Mouse (Mus musculus) brain, adult 2 months (tissue): ENCODE data around the gene Ankrd13d.
"Not testable (repeated sequence)": the region's sequence is repeated elsewhere in the genome, so short reads cannot be mapped to it uniquely, and the experiment has no call there.

ENCODE experiments used
- DNase-seq: peaks from one replicate; pipeline ENCODE4 v3.0.0; 2011; ENCODE audit warnings: low read depth, low spot score

Ankrd13d gene

GRCm38 (mm10) chr19:4264171-4264780, 18.7 kb downstream of the Ankrd13d start:
- no peak for DNase-seq

GRCm38 (mm10) chr19:4263702-4264101, 19.2 kb downstream of the Ankrd13d start:
- peak; percentile 54 for DNase-seq

DNA sequence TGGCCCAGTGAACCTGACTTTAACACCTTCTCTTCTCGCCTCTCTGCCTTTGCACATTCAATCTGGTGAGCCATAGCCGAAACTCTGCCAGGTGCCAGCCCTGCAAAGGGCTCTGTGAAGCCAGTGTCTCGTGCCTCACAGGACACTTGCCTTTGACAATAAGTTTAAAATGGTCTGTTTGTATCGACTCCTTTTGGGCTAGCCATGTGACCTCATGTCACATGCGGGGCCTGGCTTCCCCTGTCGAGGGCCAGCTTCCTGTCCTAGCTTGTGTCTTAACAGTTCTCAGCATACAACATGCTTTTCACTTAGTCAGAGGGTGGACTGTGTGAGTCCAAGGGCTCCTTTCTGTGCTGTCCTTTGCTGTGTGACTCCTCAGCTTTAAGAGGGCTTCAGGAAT, 20.2 kb downstream of the Ankrd13d start:
- DNase-seq = no peak

DNA sequence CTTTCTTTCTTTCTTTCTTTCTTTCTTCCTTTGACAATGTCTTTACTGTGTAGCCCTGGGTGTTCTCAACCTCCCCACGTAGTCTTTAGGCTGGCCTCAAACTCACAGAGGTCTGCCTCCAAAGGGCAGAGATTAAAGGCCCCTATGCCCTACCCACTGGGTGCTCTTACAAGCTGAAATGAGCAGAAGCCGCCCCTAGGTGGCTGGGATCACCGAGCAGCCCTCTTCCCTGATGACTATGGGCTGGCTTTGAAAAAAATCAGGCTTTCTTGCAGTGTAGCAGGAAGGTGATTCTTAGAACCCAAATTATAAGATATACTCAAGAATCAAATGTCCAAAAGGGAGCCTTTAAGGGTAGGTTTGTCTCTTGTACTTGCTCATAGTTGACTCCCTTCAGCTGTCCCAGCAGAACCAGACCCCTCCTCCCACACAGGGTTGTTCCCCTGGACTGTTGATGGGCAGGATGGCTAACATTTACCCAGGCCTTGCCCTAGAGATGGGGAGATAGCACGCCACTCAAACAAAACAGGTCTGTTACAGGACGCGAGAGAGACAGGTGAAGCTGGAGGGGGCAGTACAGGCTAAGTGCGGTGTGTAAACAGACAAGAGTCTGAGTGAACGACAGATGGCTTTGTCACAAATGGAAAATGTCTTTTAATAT, 21.8 kb downstream of the Ankrd13d start:
- no peak for DNase-seq

GRCm38 (mm10) chr19:4257897-4258252, 25.1 kb downstream of the Ankrd13d start:
- DNase-seq = no peak

GRCm38 (mm10) chr19:4257216-4257896, 25.6 kb downstream of the Ankrd13d start:
- peak; percentile 98 for DNase-seq

GRCm38 (mm10) chr19:4255583-4256162, 27.3 kb downstream of the Ankrd13d start:
- DNase-seq = no peak

DNA sequence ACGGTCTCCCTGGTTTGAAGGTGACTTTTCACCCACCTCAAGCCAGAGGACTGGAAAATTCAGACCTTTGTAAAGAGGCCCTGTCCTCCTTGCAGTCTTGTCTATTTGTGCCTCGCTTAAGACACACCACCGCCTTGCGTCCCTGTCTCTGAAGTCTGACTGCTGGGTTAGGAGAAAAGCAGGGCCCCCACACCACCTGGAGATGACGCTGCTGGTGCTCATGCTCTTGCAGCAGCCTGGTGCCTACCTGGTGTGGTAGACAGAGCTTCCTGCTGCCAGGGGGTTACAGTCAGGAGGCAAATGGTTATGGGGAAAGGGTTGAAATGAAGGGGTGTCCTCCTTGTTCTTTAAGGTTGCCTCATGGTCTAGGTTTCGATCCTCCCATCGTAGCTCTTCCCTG, 28.7 kb downstream of the Ankrd13d start:
- no peak for DNase-seq

DNA sequence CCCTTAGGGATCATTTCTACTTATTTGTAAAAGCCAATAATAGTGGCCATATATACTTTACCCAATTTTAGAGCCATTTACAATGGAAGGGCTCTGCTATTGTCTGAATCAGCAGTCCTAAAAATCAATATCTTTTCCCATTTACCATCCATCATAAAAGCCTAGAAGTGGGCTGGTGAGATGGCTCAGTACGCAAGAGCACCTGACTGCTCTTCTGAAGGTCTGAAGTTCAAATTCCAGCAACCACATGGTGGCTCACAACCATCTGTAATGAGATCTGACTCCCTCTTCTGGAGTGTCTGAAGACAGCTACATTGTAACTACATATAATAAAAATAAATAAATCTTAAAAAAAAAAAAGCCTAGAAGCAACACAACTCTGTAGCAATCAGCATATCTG, 34.3 kb downstream of the Ankrd13d start:
- DNase-seq = not testable (repeated sequence)

DNA sequence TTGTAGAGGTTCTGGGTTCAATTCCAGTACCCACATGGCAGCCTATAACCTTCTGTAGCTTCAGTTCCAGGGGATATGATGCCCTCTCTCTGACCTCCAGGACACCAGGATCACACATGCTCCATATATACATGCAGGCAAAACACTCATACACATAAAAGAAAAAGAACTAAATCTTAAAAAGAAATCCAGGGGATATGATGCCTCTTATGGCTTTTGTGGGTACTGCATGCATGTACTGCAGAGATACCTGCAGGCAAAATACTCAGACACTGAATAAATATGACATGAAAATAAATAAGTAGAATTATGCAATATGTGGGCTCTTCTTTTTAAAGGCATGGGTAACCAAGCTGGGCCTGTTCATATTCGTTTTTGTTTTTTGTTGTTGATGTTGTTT, 35.9 kb downstream of the Ankrd13d start:
- no peak for DNase-seq

- DNase-seq = no peak
Measured at GRCm38 (mm10) chr19:4244775-4245174, 38.2 kb downstream of the Ankrd13d start.

GRCm38 (mm10) chr19:4242416-4242815, 40.5 kb downstream of the Ankrd13d start:
- no peak for DNase-seq

- DNase-seq = no peak
Measured at GRCm38 (mm10) chr19:4240247-4240668, 42.7 kb downstream of the Ankrd13d start.

- DNase-seq = peak; percentile 44
Measured at GRCm38 (mm10) chr19:4234548-4234947, 48.4 kb downstream of the Ankrd13d start.

DNA sequence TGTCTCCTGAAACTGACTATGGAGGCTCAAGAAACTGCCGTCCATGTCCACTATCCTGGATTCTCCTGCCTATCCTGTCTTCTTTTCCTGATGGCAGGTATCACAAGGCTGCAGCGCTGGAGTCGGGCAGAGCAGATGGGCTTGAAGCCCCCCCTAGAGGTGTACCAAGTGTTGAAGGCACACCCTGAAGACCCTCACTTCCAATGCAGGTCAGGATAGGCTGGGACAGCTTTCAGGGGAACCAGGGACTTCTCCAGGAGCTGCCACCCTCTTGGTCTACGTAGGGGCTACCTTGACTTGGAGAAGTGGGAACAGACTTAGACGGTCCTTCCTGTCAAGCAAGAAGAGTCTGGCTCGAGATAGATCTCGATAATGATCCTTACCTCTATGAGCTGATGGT, 50.3 kb downstream of the Ankrd13d start:
- DNase-seq = no peak

- DNase-seq = peak; percentile 83
Measured at GRCm38 (mm10) chr19:4232186-4232572, 50.8 kb downstream of the Ankrd13d start.

DNA sequence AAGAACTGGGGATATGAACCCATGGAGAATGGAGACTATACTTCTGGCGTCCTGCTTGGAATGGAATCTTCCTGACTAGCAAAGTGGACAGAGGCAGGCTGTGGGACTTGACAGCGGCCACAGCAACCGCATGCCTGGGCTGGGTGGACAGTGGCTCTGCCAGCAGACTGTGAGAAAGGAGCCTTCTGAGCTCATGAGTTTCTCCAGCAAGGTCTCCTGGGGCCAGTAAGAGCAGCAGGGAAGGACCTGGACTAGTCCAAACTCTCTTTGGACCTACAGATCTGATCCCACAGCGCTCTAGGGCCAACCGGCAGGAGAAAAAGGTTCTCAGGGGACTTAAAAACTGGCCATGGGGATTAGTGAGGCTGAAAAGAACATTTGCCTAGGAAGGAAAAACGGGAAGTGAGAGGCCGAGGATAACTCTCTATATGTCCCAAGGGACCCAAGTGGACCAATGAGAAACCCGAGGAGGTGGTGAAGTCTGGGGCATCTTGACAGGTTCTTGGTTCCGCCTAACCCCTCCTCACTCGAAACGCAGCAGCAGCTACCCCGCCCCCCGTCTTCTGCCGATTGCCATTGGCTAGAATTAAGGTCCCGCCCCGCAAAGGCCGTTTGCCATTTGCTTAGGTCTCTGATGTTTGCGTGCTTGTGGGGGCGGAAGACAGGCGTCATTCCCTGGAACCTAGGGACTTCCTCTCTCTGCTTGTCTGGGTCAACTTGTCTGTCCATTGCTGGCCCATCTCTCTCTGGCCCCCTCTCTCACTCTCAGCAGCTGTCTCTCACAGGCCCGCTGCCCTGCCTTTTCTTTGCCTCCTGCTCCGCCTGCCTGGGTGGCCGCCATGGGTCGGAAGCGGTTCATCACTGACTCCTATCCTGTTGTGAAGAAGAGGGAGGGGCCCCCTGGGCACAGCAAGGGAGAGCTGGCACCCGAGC, 51.4 kb downstream of the Ankrd13d start, which contains the start of gene Pold4:
TSS of gene Pold4 (plus strand) at position 647 of the 933 bp plus-strand sequence.
- DNase-seq = peak; percentile 99

- DNase-seq = peak; percentile 37
Measured at GRCm38 (mm10) chr19:4230415-4230814, 52.5 kb downstream of the Ankrd13d start.

GRCm38 (mm10) chr19:4229451-4230076, 53.4 kb downstream of the Ankrd13d start:
- DNase-seq = no peak

GRCm38 (mm10) chr19:4228891-4229290, 54.0 kb downstream of the Ankrd13d start:
- DNase-seq = no peak
